Mouse (Mus musculus) embryonic stem cell, embryonic (primary cell): ENCODE measurements at regions not wholly inside any gene's neighbourhood (a gene's known extent, or its start where the extent isn't known, plus 50 kb on each side); places are given as distances from the start of the nearest gene placed in this dataset.

Source experiments
- CTCF ChIA-PET, 4 experiments: fragments of 300-600 bp in 2 of 4; fragments of 350-600 bp in 2 of 4; sonication (Branson Sonifier 250); formaldehyde crosslinking; loops; one replicate each; lab custom pipeline; 2022; ENCODE audit warnings: inconsistent platforms in 2 of 4; lab: Charles Lee
- POLR2A ChIA-PET, 4 experiments: fragments of 300-600 bp in 2 of 4; fragments of 350-600 bp in 2 of 4; sonication (Branson Sonifier 250); formaldehyde crosslinking; loops; one replicate each; lab custom pipeline; 2022; ENCODE audit warnings: antibody characterized with exemption in 4 of 4, inconsistent platforms in 1 of 4; lab: Charles Lee

- CTCF ChIA-PET = interaction anchor here in 1 of 4 experiments (0.5 kb wide), 1 partner anchor 52 kb away, joined by 4 read pairs; no protein-coding TSS in a partner anchor
- POLR2A ChIA-PET = interaction anchor here in 3 of 4 experiments (0.6 to 2.8 kb wide), 12 partner anchors 8 to 290 kb away, joined by 3 to 26 read pairs (median 5); partner anchors contain the start of gene Ercc6l2 (in 1 of the 3)
Observed at GRCm38 (mm10) chr13:63721011-63721625, 93.9 kb upstream of the Ercc6l2 start.

- CTCF ChIA-PET = interaction anchor here in 1 of 4 experiments (0.6 kb wide), 1 partner anchor 375 kb away, joined by 3 read pairs; no protein-coding TSS in a partner anchor
Observed at GRCm38 (mm10) chr13:63724293-63724692, 90.7 kb upstream of the Ercc6l2 start.

GRCm38 (mm10) chr13:63724843-63725582, 90.0 kb upstream of the Ercc6l2 start:
- POLR2A ChIA-PET = interaction anchor here in 3 of 4 experiments (0.7 to 1.4 kb wide), 6 partner anchors 41 to 687 kb away, joined by 3 to 9 read pairs (median 4); partner anchors contain the start of gene Fancc (in 1 of the 3)

More at GRCm38 (mm10) chr13:63724293-63724692, 90.7 kb upstream of the Ercc6l2 start:
- POLR2A ChIA-PET = no interaction called here

GRCm38 (mm10) chr13:63726035-63726434, 89.0 kb upstream of the Ercc6l2 start:
- POLR2A ChIA-PET = interaction anchor here in 3 of 4 experiments (0.6 to 1.5 kb wide), 6 partner anchors 40 to 374 kb away, joined by 3 to 4 read pairs (median 4); partner anchors contain the start of gene Fancc (in 1 of the 3)
- CTCF ChIA-PET = no interaction called here

More at GRCm38 (mm10) chr13:63724843-63725582, 90.0 kb upstream of the Ercc6l2 start:
- CTCF ChIA-PET = interaction anchor here in 1 of 4 experiments (0.6 to 1.1 kb wide), 2 partner anchors 12 to 374 kb away, joined by 3 read pairs; no protein-coding TSS in a partner anchor

- POLR2A ChIA-PET = interaction anchor here in 2 of 4 experiments (1.2 to 1.5 kb wide), 3 partner anchors 14 to 254 kb away, joined by 3 to 4 read pairs (median 4); no protein-coding TSS in a partner anchor
- CTCF ChIA-PET = no interaction called here
Observed at GRCm38 (mm10) chr13:63726509-63726908, 88.5 kb upstream of the Ercc6l2 start.

GRCm38 (mm10) chr13:63735739-63736138, 79.3 kb upstream of the Ercc6l2 start:
- ChIA-PET CTCF (no interaction called here), POLR2A (interaction anchor here in 1 of 4 experiments (1.0 kb wide), 1 partner anchor 16 kb away, joined by 3 read pairs; no protein-coding TSS in a partner anchor)

GRCm38 (mm10) chr13:63741879-63742278, 73.2 kb upstream of the Ercc6l2 start:
- POLR2A ChIA-PET = no interaction called here

GRCm38 (mm10) chr13:63748788-63749187, 66.3 kb upstream of the Ercc6l2 start:
- POLR2A ChIA-PET = interaction anchor here in 1 of 4 experiments (1.0 kb wide), 1 partner anchor 70 kb away, joined by 3 read pairs; no protein-coding TSS in a partner anchor
- CTCF ChIA-PET = no interaction called here

More at GRCm38 (mm10) chr13:63741879-63742278, 73.2 kb upstream of the Ercc6l2 start:
- CTCF ChIA-PET = no interaction called here

GRCm38 (mm10) chr13:63749997-63750396, 65.0 kb upstream of the Ercc6l2 start:
- POLR2A ChIA-PET = no interaction called here
- CTCF ChIA-PET = no interaction called here

- POLR2A ChIA-PET = no interaction called here
Observed at GRCm38 (mm10) chr13:63751196-63751595, 63.8 kb upstream of the Ercc6l2 start.

GRCm38 (mm10) chr13:63757061-63757460, 58.0 kb upstream of the Ercc6l2 start:
- ChIA-PET POLR2A (no interaction called here), CTCF (interaction anchor here in 1 of 4 experiments (0.6 kb wide), 2 partner anchors 60 to 352 kb away, joined by 3 to 6 read pairs; no protein-coding TSS in a partner anchor)

More at GRCm38 (mm10) chr13:63751196-63751595, 63.8 kb upstream of the Ercc6l2 start:
- CTCF ChIA-PET = no interaction called here

GRCm38 (mm10) chr13:63761542-63761941, 53.5 kb upstream of the Ercc6l2 start:
- ChIA-PET POLR2A (no interaction called here), CTCF (no interaction called here)
